Mouse (Mus musculus): ENCODE results near the gene Nav2.

GRCm38 (mm10) chr7:48881971-48882609, 26.4 kb upstream of the Nav2 start:
- TF ChIP-seq CTCF (IDR thresholded peaks at IDR 0.05) (no peak), POLR2A (IDR thresholded peaks at IDR 0.05; ENCODE audit: insufficient read depth, low read depth, low read length) (no peak), EP300 (IDR thresholded peaks at IDR 0.05; ENCODE audit: insufficient read depth, low read depth, low read length) (no peak)

All from heart, adult 2 months (tissue).